Mouse (Mus musculus) MEL (cell line): Measurements from ENCODE around the gene Oxsr1.
"Not testable (repeated sequence)": the region's sequence is repeated elsewhere in the genome, so short reads cannot be mapped to it uniquely, and the experiment has no call there.

Experiments
- CHD2 ChIP-seq: IDR thresholded peaks from 2 replicates; pipeline ENCODE4 v1.6.1; 2011; ENCODE audit warnings: low read length, improper control_type of control experiment
- CTCF ChIP-seq, 3 experiments: IDR thresholded peaks in 2 of 3; conservative IDR thresholded peaks in 1 of 3; 2 replicates each; pipeline ENCODE4 v1.5.1; 2011 to 2012; ENCODE audit warnings: low read length in 3 of 3, low read depth in 2 of 3, mild to moderate bottlenecking in 2 of 3, improper control_type of control experiment in 1 of 3, inconsistent platforms in 1 of 3, mixed read lengths in 1 of 3, moderate library complexity in 1 of 3; ENCODE audit not compliant: control insufficient read depth in 1 of 3, insufficient read depth in 1 of 3, poor library complexity in 1 of 3, severe bottlenecking in 1 of 3
- E2F4 ChIP-seq: IDR thresholded peaks from 2 replicates; pipeline ENCODE4 v1.6.1; 2011; ENCODE audit warnings: low read depth, low read length, improper control_type of control experiment, borderline replicate concordance
- EP300 ChIP-seq, 2 experiments: IDR thresholded peaks; 2 replicates each; pipeline ENCODE4 v1.6.1; 2011; ENCODE audit warnings: improper control_type of control experiment in 2 of 2, low read length in 2 of 2, low read depth in 1 of 2, mild to moderate bottlenecking in 1 of 2
- HCFC1 ChIP-seq: IDR thresholded peaks from 2 replicates; pipeline ENCODE4 v1.6.1; 2012; ENCODE audit warnings: low read depth, mild to moderate bottlenecking, inconsistent platforms, low read length, improper control_type of control experiment, moderate library complexity
- MAFK ChIP-seq: IDR thresholded peaks from 2 replicates; pipeline ENCODE4 v1.6.1; 2011; ENCODE audit warnings: low read depth, mild to moderate bottlenecking, low read length, improper control_type of control experiment, borderline replicate concordance
- MYC ChIP-seq: IDR thresholded peaks from 2 replicates; pipeline ENCODE4 v1.6.1; 2011; ENCODE audit warnings: low read depth, mild to moderate bottlenecking, low read length, improper control_type of control experiment, moderate library complexity
- POLR2AphosphoS5 ChIP-seq: IDR thresholded peaks from 2 replicates; pipeline ENCODE4 v1.6.1; 2012; ENCODE audit warnings: low read depth, borderline replicate concordance, mild to moderate bottlenecking, inconsistent platforms, low read length, moderate library complexity, mixed read lengths
- TBP ChIP-seq: IDR thresholded peaks from 2 replicates; pipeline ENCODE4 v1.8.0; 2011; ENCODE audit warnings: low read depth, low read length, improper control_type of control experiment
- UBTF ChIP-seq: IDR thresholded peaks from 2 replicates; pipeline ENCODE4 v1.6.1; 2012; ENCODE audit warnings: low read depth, mild to moderate bottlenecking, inconsistent platforms, low read length, improper control_type of control experiment, moderate library complexity, borderline replicate concordance; ENCODE audit not compliant: insufficient read depth
- ZKSCAN1 ChIP-seq: IDR thresholded peaks from 2 replicates; pipeline ENCODE4 v1.6.1; 2012; ENCODE audit warnings: low read depth, mild to moderate bottlenecking, inconsistent platforms, low read length, improper control_type of control experiment, moderate library complexity
- ZMIZ1 ChIP-seq: IDR thresholded peaks from 2 replicates; pipeline ENCODE4 v1.6.1; 2012; ENCODE audit warnings: low read depth, mild to moderate bottlenecking, inconsistent platforms, low read length, improper control_type of control experiment, moderate library complexity

GRCm38 (mm10) chr9:119265373-119266120 lies 56.7 kb downstream of the Oxsr1 start:
- TF ChIP-seq HCFC1; CTCF (IDR thresholded peaks at IDR 0.05 in 2 of 3, conservative IDR thresholded peaks at IDR 0.05 in 1 of 3; ENCODE audit: control insufficient read depth in 1 of 3, insufficient read depth in 1 of 3, low read depth in 2 of 3, low read length in 3 of 3, poor library complexity in 1 of 3, severe bottlenecking in 1 of 3); MAFK; MYC; ZMIZ1; TBP; E2F4; EP300 (IDR thresholded peaks at IDR 0.05; ENCODE audit: low read depth in 1 of 2, low read length in 2 of 2); UBTF; ZKSCAN1; POLR2AphosphoS5; CHD2: not testable (repeated sequence)
